Mouse (Mus musculus) A20 (cell line): ENCODE measurements around the gene Ephb1.

Experiments
- DNase-seq: peaks from one replicate; pipeline ENCODE4 v3.0.0-alpha.2; 2011; ENCODE audit warnings: low read depth, low spot score

The Ephb1 gene

DNA sequence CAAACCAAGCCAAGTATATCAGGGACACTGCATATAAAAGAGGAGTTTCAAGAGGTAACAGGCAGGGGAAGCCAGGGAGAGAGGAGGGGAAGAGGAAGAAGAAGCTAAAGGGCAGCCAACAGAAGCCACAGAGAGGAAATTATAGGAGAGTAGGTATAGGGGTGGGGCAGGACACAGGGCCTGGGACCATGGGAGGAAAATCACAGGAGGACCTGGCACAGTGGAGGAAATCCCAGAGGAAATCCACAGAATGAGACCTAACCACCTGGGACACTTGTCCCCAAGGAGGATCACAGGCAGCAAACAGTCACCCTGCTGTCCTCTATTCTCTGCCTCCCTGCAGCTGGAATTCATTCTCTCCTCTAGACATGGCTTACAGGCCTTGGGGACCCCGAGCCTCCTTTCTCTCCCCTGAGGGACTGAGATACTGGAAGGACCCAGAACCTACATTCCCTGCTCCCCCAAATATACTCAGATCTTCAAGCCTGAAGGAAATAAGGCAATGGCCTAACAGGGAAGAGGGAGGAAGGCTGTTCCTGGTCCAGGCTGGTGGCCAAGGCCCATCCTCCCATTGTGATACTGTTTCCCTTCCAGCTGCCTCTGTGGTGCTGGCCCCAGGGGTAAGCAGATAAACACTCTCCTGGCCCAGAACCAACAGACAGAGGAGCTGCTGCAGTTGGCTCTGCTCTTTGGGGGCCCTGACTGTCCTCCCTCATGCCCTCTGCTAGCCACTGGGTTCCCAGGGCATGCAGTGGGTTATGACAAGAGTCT lies 47.7 kb downstream of the Ephb1 start:
- DNase-seq, result no peak

DNA sequence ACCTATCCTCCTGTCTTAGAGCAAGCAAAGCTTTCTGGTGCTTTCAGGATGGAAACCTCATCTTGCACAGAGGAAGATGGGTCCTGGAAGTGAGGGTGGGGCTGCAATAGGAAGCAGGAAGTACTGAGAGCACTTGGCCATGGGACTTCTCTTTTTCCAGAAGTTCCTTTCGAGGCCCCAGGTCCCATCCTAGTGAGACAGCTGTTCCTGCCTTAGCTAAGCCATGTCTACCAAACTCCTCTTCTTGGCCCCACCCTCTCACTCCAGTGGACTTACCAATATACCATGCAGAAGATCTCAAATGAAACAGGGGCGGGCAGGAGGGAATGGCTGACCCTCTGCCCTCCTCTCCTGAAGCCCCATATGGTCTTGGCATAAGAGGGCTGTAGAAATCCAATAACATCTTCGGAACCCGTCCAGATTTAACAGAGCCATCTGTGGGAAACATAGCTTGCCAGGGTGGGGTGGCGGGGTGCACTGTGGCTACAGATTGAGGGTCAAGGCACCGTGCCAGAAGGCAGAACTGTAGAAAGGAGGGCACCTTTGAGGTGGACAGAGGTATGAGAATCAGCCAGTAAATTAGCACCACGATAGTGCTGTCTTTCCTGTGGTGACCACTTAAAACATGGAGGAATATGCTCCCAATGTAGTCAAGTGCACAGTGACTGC lies 48.9 kb downstream of the Ephb1 start:
- no peak for DNase-seq

DNA sequence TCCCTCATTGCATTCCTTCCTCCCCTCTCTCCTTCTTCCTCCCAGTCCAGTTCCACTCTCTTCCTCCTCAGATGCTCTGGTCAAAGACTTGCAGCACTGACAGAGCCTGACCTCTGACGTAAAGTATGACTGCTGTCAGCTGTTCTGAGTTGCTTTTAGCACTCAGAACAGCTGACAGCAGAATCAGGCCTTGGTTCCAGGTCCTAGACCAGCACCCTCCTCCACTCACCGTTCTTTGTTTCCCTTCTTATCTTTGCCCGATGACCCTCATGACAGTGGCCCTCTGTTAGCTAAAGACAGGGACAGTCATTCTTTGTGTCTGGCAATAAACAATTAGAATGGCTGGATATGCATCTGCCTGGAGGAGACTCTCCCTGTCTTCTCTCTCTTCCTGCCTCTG lies 49.7 kb downstream of the Ephb1 start:
- DNase-seq, result no peak

DNA sequence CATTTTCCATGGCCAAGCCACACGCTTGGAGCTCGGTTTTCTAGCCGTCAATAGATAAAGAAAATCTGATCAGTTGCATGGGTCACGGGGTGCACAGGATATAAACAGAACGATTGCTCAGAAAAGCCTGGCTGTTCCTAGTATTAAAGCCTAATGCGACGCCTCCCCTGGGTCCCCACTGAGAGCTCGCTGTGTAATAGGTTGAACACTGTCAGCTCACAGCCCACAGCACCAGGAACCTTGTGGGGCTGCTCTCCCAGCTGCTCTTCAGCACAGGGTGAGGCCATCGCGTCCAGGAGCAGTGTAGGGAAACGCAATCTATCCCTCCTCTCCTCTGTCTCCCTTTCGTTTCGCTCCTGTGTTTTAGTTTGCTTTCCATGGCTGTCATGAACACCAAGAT lies 50.6 kb downstream of the Ephb1 start:
- no peak for DNase-seq

- DNase-seq, result no peak
These were observed 53.5 kb downstream of the Ephb1 start for GRCm38 (mm10) chr9:102300985-102301384.

DNA sequence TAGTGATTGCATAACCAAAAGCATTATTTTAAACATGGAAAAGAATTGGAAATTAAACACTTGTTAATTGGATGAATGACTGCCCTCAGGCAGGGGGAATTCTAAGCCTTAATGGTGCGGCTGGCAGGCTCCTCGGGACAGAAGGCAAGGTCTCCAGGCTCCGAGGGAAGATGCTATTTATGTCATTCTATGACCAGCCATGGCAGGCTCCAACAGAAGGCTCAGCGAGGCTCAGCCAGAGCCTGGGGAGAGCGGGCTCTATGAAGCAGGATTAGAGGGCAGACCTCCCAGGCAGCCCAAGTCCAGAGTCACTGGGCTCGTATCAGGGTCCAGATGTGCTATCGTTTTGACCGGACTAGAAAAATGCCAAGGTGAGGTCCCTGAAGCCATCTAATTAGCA lies 55.8 kb downstream of the Ephb1 start:
- DNase-seq, result no peak

DNA sequence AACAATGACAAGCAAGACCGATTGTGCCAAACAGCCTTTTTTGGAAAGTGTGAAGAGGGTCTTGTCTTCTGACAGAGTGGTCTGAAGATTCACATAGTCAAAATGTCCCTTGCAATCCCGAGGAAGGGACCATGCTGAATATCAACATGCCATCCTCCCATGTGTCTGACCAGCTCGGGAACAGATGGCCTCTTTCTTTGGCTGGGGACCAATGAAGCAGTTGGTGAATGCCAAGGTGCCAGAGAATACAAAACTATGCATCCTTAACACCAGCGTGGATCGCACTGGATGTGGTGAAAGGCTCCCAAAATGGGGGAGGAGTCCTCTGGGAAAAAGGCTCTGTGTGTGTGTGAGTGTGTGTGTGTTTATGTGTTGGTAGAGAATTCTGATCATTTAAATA lies 56.5 kb downstream of the Ephb1 start:
- DNase-seq, result no peak

DNA sequence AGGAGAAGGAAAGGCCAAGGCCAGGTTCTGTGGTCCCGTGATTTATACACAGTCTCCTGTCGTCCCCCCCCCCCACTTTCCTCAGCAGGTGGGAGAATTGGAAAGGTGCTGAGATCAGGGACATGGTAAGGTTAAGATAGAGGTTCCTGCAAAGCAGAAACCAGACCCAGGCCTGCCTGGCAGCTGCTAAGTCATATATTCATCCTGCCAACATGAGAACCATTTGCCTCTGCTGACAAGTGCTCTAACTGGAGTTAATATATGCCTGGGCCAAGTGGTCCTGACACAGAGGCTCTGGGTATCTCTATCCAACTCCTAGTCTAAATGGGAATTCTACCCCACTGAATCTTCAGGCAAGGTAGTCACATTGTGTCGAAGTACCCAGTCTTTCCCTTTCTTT lies 57.3 kb downstream of the Ephb1 start:
- no peak for DNase-seq

GRCm38 (mm10) chr9:102293605-102294004 lies 60.9 kb downstream of the Ephb1 start:
- no peak for DNase-seq

- DNase-seq, result no peak
These were observed 63.3 kb downstream of the Ephb1 start for GRCm38 (mm10) chr9:102291230-102291629.

- no peak for DNase-seq
These were observed 66.1 kb downstream of the Ephb1 start for GRCm38 (mm10) chr9:102288356-102288755.

GRCm38 (mm10) chr9:102275931-102276330 lies 78.6 kb downstream of the Ephb1 start:
- no peak for DNase-seq

DNA sequence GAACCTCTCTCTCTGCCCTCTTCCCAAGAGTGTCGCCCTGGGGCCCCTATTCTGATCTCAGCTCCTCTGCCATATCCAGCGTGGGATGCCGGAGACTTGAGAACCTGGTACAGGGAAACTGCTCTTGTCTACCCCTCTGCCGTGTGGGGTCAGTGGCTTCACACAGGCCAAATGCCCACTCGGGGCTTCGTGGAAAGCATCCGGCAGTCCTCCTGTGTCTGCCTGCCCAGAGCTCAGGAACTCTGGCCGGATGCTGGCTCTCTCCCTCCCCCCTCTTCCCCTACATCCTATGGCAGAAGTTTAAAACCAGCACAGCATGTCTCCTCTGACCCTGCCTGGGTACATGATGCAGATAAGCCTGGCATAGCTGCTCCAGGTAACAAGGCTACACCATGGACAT lies 80.5 kb downstream of the Ephb1 start:
- no peak for DNase-seq

- no peak for DNase-seq
These were observed 81.1 kb downstream of the Ephb1 start for GRCm38 (mm10) chr9:102273469-102273808.

DNA sequence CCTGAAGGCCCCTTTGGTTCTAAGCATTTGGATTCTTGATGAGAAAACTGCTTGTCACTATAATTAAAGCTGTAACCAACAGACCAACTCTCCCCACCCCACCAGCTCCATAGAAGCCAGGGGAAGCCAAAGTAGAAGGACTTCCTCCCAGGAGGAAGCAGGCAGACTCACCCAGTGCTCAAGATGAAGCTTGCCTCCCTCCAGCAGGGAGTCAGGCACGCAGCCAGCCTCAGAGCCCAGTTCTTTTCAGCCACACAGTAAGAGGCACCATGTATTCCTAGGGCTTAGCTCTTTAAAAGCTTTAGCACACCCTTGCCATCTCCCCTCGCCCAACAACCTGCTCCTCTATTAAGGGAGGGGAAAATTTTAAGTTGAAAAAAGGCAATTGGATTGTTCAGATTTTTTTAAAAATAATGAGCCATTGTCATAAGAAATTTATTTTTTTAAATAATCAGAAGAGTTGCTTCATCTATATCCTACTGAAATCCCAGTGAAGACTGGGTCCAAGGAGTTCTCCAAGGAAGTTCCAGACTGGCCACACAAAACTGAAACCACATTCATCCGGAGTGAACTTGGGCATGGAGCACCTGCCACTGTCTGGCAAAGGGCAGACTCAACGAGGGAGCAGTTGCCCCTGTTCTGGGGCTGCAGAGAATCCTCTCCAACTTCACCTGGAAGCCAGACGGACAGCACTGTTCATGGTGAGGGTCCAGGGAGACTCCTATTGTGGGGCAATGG lies 81.6 kb downstream of the Ephb1 start:
- no peak for DNase-seq

DNA sequence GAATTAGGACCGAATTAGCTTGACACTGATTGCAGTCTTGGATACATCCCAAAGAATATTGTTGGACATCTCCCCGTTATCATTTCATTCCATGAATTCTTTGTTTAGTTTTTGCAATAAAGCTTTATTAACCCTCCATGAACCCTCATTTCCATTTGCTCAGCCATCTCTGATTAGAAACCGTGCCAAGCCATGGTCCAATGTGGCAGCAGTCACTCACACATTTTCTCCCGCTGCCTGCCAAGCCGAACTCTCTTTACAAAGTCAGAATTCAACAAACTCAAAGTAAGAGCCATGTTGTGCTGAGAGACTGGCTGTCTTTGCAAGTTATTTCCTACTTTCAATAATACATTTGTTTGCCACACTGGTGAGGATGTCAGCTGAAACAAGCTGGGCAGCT lies 84.0 kb downstream of the Ephb1 start:
- DNase-seq, result no peak

DNA sequence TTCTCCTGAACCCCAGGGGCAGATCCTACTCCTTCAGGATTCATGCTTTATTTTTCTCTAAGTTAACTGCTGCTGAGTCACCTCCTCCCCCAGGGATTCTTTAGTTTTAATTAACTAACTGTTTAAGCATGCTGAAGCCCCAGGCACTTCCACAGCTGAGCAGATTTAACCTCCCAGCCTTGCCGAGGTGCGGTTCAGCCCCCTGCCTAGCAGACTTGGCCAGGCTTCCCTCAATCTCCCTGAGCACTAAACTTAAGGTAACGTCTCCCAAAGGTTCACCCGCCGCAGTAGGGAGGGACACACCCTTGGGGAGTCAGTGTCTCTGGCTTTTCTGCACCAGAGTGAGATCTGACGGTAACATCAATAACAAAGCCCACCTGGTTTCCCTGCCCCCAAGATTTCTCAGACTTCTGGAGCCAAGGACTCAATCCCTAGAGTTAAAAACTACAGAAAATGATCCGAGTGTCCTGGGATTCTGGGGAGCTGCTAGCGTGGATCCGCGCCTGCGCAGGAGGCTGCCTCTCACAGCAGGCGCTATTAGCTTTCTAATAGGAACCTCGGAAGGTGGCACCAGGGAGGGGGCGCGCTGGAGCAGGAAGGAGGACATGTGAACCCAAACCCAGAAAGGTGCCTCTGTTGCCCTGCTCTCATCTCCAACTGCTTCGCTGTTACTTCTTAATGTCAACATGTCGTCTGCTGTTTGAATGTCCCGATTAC lies 87.0 kb downstream of the Ephb1 start:
- no peak for DNase-seq

DNA sequence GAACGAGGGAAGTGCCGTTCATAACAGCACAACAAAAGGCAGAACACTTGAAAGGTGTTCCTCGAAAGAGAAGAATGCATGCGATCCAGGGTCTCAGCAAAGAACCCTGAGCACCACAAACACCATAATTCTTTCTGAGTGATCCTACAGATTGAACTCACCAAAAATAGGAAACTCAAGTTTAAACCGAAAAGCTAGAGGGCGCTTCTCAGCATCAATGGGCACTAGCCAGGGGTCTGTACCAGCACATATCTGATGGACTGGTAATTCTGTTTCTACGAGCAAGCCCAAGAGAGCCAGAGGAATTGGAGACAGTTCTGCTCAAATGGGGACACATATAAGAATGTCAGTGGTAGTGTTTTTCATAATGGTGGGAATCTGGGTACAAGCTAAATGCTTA lies 90.7 kb downstream of the Ephb1 start:
- DNase-seq, result no peak

- no peak for DNase-seq
These were observed 92.4 kb downstream of the Ephb1 start for GRCm38 (mm10) chr9:102262100-102262501.

DNA sequence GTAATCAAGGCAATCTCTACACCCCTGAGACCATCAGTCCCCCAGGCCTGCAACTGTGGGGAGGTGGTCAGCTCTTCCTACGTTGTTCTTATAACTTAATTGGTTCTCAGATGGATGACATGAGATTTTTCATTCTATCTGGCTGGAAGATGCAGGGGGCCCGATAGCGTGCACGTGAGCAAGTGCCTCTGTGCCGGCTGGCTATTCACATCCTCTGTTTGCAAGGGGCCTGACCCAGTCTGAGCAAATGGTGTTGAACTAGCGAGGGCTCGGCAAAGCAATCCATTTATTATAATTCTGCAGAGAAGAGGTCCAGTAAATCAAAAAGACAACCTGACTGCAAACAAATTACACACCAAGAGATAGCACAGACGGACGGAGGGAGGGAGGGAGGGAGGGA lies 93.0 kb downstream of the Ephb1 start:
- no peak for DNase-seq

GRCm38 (mm10) chr9:102256407-102256806 lies 98.1 kb downstream of the Ephb1 start:
- DNase-seq, result no peak

- DNase-seq, result no peak
These were observed 98.7 kb downstream of the Ephb1 start for GRCm38 (mm10) chr9:102255803-102256202.
